Mouse (Mus musculus): Measurements from ENCODE around the gene Hhat. TPM values are rescaled to one million over a fixed set of nuclear protein-coding genes. Genes with fewer than 3 reads are reported as not detected.
A peak's percentile ranks its signal among the peaks of the same experiment; 100 is the strongest.

Hhat gene
- polyA plus RNA-seq, 1 experiment from 2014 or later = 9.2 TPM

DNA sequence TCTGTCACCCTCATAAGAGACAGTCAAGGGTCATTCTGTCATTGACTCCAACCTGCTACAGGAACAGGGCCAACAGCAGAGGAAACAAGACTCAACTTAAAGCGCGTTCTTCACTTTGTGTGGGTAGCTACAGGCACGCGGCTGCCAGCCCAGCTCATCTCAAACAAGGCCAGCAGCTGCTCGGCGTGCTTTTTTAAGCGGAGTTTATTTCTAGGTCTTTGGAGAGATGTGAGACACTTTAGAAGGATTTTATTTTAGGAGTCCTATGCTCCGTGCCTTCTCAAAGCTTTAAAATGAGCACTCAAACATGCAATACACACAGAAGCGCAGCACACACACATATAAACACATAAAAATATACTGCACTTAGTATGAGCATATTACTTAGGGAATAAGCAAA lies 183.6 kb downstream of the Hhat start:
- Histone ChIP-seq H3K4me2 (ENCODE audit: low read depth) (no peak overlapping the region), H3K9me3 (ENCODE audit: control insufficient read depth, low read length) (no peaks in the 10 kb centered on the region), H3K27ac (ENCODE audit: low read depth, low read length) (no peak overlapping the region), H3K4me1 (ENCODE audit: control insufficient read depth, insufficient read depth, low read length) (no peaks in the 10 kb centered on the region), H3K36me3 (ENCODE audit: control insufficient read depth, insufficient read depth, low read length) (no peaks in the 10 kb centered on the region), H3K27me3 (ENCODE audit: control insufficient read depth, insufficient read depth, low read length) (no peaks in the 10 kb centered on the region), H3K9ac (ENCODE audit: low read length) (no peak overlapping the region), H3K4me3 (ENCODE audit: low read depth, low read length) (no peak overlapping the region)
- 91% methylated on average over 9 of the region's 9 CpGs for WGBS
- DNase-seq (ENCODE audit: low spot score) = no peak
- no peak for ATAC-seq (ENCODE audit: insufficient read depth, low FRiP score, low TSS enrichment)

DNA sequence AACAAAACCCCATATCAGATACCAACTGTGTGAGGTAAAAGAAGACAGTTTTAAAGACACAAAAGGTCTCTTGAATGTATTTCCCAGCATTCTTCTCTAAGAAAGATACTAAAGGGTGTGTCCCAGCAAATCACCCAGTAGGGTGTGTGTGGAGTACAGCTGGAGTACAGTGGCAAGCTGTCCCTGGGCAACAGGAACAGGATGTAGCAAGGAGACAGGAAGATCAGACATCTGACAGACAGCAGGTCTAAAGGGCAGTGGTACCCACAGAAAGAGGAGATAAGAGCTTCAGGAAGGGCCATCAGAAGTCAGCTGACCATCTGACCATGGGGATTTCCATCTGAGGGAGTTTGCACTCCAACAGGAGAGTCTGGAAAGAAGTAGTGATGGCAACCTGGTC lies 185.7 kb downstream of the Hhat start:
- no peak overlapping the region for H3K27ac ChIP-seq (ENCODE audit: low read depth, low read length)
- H3K27me3 ChIP-seq (ENCODE audit: control insufficient read depth, insufficient read depth, low read length) = no peaks in the 10 kb centered on the region
- no peaks in the 10 kb centered on the region for H3K36me3 ChIP-seq (ENCODE audit: control insufficient read depth, insufficient read depth, low read length)
- H3K9ac ChIP-seq (ENCODE audit: low read length) = no peak overlapping the region
- DNase-seq (ENCODE audit: low spot score) (no peak), ATAC-seq (ENCODE audit: insufficient read depth, low FRiP score, low TSS enrichment) (no peak)
- no peaks in the 10 kb centered on the region for H3K9me3 ChIP-seq (ENCODE audit: control insufficient read depth, low read length)
- no peak overlapping the region for H3K4me2 ChIP-seq (ENCODE audit: low read depth)
- H3K4me3 ChIP-seq (ENCODE audit: low read depth, low read length) = no peak overlapping the region
- no peaks in the 10 kb centered on the region for H3K4me1 ChIP-seq (ENCODE audit: control insufficient read depth, insufficient read depth, low read length)

- 83% methylated on average over 2 of the region's 2 CpGs for WGBS
- H3K36me3 ChIP-seq (ENCODE audit: control insufficient read depth, insufficient read depth, low read length) = no peaks in the 10 kb centered on the region
Measured at GRCm38 (mm10) chr1:192582921-192583320, 188.1 kb downstream of the Hhat start.

GRCm38 (mm10) chr1:192564691-192565090 lies 206.3 kb downstream of the Hhat start:
- Histone ChIP-seq H3K4me2 (ENCODE audit: low read depth) (no peak overlapping the region), H3K27ac (ENCODE audit: low read depth, low read length) (no peak overlapping the region), H3K9me3 (ENCODE audit: control insufficient read depth, low read length) (no peaks in the 10 kb centered on the region), H3K36me3 (ENCODE audit: control insufficient read depth, insufficient read depth, low read length) (no peaks in the 10 kb centered on the region), H3K27me3 (ENCODE audit: control insufficient read depth, insufficient read depth, low read length) (no peaks in the 10 kb centered on the region), H3K4me3 (ENCODE audit: low read depth, low read length) (no peak overlapping the region), H3K4me1 (ENCODE audit: control insufficient read depth, insufficient read depth, low read length) (no peaks in the 10 kb centered on the region), H3K9ac (ENCODE audit: low read length) (no peak overlapping the region)
- DNase-seq (ENCODE audit: low spot score) = no peak
- ATAC-seq (ENCODE audit: insufficient read depth, low FRiP score, low TSS enrichment) = no peak

More at GRCm38 (mm10) chr1:192582921-192583320, 188.1 kb downstream of the Hhat start:
- Histone ChIP-seq H3K27ac (ENCODE audit: low read depth, low read length) (no peak overlapping the region), H3K9me3 (ENCODE audit: control insufficient read depth, low read length) (no peaks in the 10 kb centered on the region), H3K4me3 (ENCODE audit: low read depth, low read length) (no peak overlapping the region), H3K9ac (ENCODE audit: low read length) (no peak overlapping the region), H3K27me3 (ENCODE audit: control insufficient read depth, insufficient read depth, low read length) (no peaks in the 10 kb centered on the region), H3K4me2 (ENCODE audit: low read depth) (no peak overlapping the region), H3K4me1 (ENCODE audit: control insufficient read depth, insufficient read depth, low read length) (no peaks in the 10 kb centered on the region)
- ATAC-seq (ENCODE audit: insufficient read depth, low FRiP score, low TSS enrichment) (no peak), DNase-seq (ENCODE audit: low spot score) (no peak)

GRCm38 (mm10) chr1:192559341-192559740 lies 211.7 kb downstream of the Hhat start:
- no peak for ATAC-seq (ENCODE audit: insufficient read depth, low FRiP score, low TSS enrichment)
- Histone ChIP-seq H3K27ac (ENCODE audit: low read depth, low read length) (no peak overlapping the region), H3K9ac (ENCODE audit: low read length) (no peak overlapping the region)

DNA sequence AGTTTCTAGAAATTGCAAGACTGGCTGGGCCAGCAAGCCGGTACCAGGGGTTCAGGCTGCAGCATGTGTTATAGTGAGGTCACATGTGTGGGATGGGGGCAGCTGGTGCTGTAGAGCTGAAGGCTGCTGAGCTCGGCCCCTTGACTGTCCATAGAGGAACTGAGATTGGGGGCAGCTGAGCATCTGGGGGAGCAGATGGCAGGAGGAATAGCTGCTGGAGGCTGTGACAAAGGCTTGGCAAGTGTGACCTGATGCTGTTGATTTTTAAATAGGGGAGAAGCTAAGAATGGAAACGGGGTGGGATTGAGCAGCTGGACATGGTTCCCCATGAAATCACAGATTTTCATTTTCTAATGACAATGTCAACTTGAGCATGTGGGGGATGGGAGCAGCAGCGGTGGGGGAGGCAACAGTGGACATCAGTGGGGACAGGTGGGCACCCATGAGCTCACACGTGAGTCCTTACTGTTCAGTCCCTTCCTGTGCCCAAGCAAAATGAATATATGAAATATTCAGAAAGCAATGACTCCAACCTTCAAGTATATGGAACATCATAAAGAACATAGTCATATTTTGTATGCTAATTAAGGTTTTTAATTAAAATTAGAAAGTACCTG lies 212.9 kb downstream of the Hhat start:
- ATAC-seq (ENCODE audit: insufficient read depth, low FRiP score, low TSS enrichment) (peak; percentile 67; the same call in 1 of the 2 replicates), DNase-seq (ENCODE audit: low spot score) (peak; percentile 46)
- WGBS = 61% methylated on average over 5 of the region's 5 CpGs
- Histone ChIP-seq H3K9ac (ENCODE audit: low read length) (no peak overlapping the region), H3K4me3 (ENCODE audit: low read depth, low read length) (no peak overlapping the region), H3K9me3 (ENCODE audit: control insufficient read depth, low read length) (no peaks in the 10 kb centered on the region), H3K27me3 (ENCODE audit: control insufficient read depth, insufficient read depth, low read length) (no peaks in the 10 kb centered on the region), H3K4me1 (ENCODE audit: control insufficient read depth, insufficient read depth, low read length) (no peaks in the 10 kb centered on the region), H3K27ac (ENCODE audit: low read depth, low read length) (no peak overlapping the region), H3K4me2 (ENCODE audit: low read depth) (no peak overlapping the region), H3K36me3 (ENCODE audit: control insufficient read depth, insufficient read depth, low read length) (no peaks in the 10 kb centered on the region)

More at GRCm38 (mm10) chr1:192559341-192559740, 211.7 kb downstream of the Hhat start:
- Histone ChIP-seq H3K27me3 (ENCODE audit: control insufficient read depth, insufficient read depth, low read length) (no peaks in the 10 kb centered on the region), H3K4me1 (ENCODE audit: control insufficient read depth, insufficient read depth, low read length) (no peaks in the 10 kb centered on the region), H3K4me2 (ENCODE audit: low read depth) (no peak overlapping the region), H3K36me3 (ENCODE audit: control insufficient read depth, insufficient read depth, low read length) (no peaks in the 10 kb centered on the region), H3K4me3 (ENCODE audit: low read depth, low read length) (no peak overlapping the region), H3K9me3 (ENCODE audit: control insufficient read depth, low read length) (no peaks in the 10 kb centered on the region)
- no peak for DNase-seq (ENCODE audit: low spot score)
- 95% methylated on average over 1 of the region's 1 CpGs for WGBS

- Histone ChIP-seq H3K9me3 (ENCODE audit: control insufficient read depth, low read length) (no peaks in the 10 kb centered on the region), H3K4me2 (ENCODE audit: low read depth) (no peak overlapping the region), H3K36me3 (ENCODE audit: control insufficient read depth, insufficient read depth, low read length) (no peaks in the 10 kb centered on the region), H3K27ac (ENCODE audit: low read depth, low read length) (no peak overlapping the region), H3K27me3 (ENCODE audit: control insufficient read depth, insufficient read depth, low read length) (no peaks in the 10 kb centered on the region), H3K4me1 (ENCODE audit: control insufficient read depth, insufficient read depth, low read length) (no peaks in the 10 kb centered on the region), H3K4me3 (ENCODE audit: low read depth, low read length) (no peak overlapping the region), H3K9ac (ENCODE audit: low read length) (no peak overlapping the region)
- ATAC-seq (ENCODE audit: insufficient read depth, low FRiP score, low TSS enrichment) = no peak
- WGBS = 65% methylated on average over 4 of the region's 4 CpGs
- no peak for DNase-seq (ENCODE audit: low spot score)
Measured at GRCm38 (mm10) chr1:192555516-192555915, 215.5 kb downstream of the Hhat start.

DNA sequence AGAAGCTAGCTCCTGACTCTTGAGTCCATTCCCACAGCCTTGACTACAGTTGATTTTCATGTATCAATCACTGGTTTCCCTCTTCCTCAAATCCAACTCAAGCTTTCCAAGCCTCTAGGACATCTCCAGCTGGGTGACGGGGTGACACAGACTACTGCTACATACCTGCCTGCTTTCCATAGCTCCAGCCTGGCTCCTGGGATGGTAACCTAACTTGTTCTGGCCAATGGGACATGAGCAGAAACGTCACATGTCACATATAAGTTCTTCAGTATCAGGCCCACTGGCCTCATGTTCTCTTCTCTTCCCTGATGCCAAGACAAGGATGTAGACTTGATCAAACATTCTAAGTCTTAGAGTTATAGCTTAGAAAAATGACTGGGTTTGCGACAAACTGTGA lies 220.5 kb downstream of the Hhat start:
- H3K4me3 ChIP-seq (ENCODE audit: low read depth, low read length) = no peak overlapping the region
- no peaks in the 10 kb centered on the region for H3K36me3 ChIP-seq (ENCODE audit: control insufficient read depth, insufficient read depth, low read length)
- no peak overlapping the region for H3K27ac ChIP-seq (ENCODE audit: low read depth, low read length)
- H3K27me3 ChIP-seq (ENCODE audit: control insufficient read depth, insufficient read depth, low read length) = no peaks in the 10 kb centered on the region
- DNase-seq (ENCODE audit: low spot score) = no peak
- ATAC-seq (ENCODE audit: insufficient read depth, low FRiP score, low TSS enrichment) = no peak
- no peak overlapping the region for H3K4me2 ChIP-seq (ENCODE audit: low read depth)
- no peaks in the 10 kb centered on the region for H3K4me1 ChIP-seq (ENCODE audit: control insufficient read depth, insufficient read depth, low read length)
- no peaks in the 10 kb centered on the region for H3K9me3 ChIP-seq (ENCODE audit: control insufficient read depth, low read length)
- WGBS = 90% methylated on average over 3 of the region's 3 CpGs
- H3K9ac ChIP-seq (ENCODE audit: low read length) = no peak overlapping the region

- Histone ChIP-seq H3K27ac (ENCODE audit: low read depth, low read length) (no peak overlapping the region), H3K4me2 (ENCODE audit: low read depth) (no peak overlapping the region), H3K27me3 (ENCODE audit: control insufficient read depth, insufficient read depth, low read length) (no peaks in the 10 kb centered on the region), H3K9ac (ENCODE audit: low read length) (no peak overlapping the region), H3K4me3 (ENCODE audit: low read depth, low read length) (no peak overlapping the region), H3K4me1 (ENCODE audit: control insufficient read depth, insufficient read depth, low read length) (no peaks in the 10 kb centered on the region), H3K36me3 (ENCODE audit: control insufficient read depth, insufficient read depth, low read length) (no peaks in the 10 kb centered on the region), H3K9me3 (ENCODE audit: control insufficient read depth, low read length) (no peaks in the 10 kb centered on the region)
- no peak for ATAC-seq (ENCODE audit: insufficient read depth, low FRiP score, low TSS enrichment)
- no peak for DNase-seq (ENCODE audit: low spot score)
- WGBS = 43% methylated on average over 1 of the region's 1 CpGs
Measured at GRCm38 (mm10) chr1:192546843-192547242, 224.2 kb downstream of the Hhat start.

Data from neural tube, embryonic 11.5 days (tissue).